Mouse (Mus musculus): Measurements from ENCODE around the gene Tuft1. TPM values are rescaled to one million over a fixed set of nuclear protein-coding genes. Genes with fewer than 3 reads are reported as not detected.

Tuft1 gene
- polyA plus RNA-seq (2017; shearing (Covaris generic)) = 5.8 TPM

DNA sequence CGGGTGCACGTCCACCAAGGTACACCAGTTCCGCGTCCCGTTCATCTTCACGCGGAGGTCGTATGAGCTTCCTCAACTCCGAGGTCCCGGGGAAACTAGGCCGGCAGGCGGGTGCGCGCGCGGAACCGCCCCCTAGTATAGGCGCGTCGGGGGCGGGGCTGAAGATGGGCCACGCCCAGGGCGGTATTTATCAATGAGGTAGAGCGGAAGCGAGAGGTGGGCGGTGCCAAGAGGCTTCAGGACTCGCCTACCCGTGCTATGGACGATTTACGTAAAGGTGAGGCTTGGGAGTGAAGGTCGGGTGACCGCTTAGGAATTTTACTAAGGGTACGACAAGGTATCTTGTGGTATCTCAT, at the start of gene Tuft1:
Gene Tuft1, minus strand, starts transcription at position 133 of the 356 bp plus-strand sequence.

DNA sequence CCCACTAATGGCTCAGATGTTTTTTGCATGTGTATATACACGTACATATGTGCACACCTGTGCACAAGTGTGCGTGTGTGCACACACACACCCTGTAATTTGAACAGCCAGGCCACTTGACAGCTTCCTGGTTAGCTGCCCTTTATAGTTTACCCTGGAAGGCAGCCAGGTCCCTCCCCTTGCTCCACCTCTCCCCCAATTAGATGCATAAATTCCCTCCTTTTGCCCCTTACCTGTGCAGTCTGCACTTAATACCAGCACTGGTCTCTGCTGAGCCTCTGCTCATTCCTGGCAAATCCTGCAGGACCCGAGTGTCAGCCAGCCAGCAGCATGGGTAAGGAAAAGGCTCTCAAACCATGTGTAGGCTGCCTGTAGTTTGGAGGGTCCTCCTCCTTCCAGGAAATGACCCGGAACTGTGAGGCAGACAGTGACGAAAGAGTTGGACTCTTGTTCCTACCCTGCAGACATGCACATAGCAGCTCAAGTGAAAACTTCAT, 34.7 kb upstream of the Tuft1 start, which contains the start of gene Selenbp2:
Gene Selenbp2, plus strand, starts transcription at position 228 of the 497 bp plus-strand sequence.

DNA sequence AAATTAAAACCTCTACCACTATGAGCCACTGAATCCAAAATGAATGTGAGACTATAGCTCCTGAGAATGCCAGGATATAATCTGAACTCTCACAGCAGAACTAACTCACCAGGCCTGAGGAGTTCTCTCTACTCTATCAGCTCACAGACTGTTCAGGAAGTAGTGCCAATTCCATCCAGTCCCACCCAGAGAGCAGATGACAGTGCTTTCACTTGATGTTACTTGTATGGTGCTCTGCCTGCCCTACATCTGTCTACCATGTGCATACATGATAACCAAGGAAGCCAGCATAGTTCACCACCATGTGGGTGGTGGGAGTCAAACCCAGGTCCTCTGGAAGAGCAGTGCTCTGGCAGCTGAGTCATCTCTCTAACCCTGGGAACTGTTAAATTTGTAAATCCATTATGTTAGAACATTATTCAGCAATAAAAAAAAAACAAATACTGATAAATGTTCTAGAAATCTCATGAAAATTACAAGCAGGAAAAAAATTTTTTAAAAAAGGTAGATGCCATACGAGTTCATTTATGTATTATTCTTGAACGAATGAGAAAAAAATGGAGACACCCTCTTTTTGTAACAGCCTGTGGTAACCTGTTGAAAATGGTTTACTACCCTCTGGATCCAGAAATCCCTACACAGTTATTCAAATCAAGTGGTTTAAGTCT, 16.0 kb downstream of the Tuft1 start, which contains the start of gene Gm10972:
Gene Gm10972, plus strand, starts transcription at position 618 of the 668 bp plus-strand sequence.

DNA sequence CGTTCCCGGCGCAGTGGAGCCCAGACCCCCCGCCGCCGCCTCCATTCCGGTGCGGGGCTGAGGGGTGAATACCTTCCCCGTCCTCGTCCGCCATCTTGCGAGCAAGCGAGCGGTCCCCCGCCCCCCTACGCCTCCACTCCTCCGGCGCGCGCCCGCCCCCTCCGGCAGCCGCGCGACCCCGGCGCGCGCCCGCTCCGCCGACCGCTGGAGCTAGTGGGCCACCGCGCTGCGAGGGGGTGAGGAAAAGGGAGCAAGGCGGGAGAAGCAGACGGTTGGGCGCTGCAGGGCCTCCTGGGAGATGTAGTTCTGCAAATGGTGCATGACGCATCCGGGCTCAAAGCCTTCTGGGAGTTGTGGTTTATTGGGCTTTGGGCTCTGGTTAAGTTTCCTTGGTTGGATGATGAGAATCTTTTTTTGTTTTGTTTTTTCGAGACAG, 76.2 kb downstream of the Tuft1 start, which contains the start of gene Snx27:
Gene Snx27, minus strand, starts transcription at position 261 of the 436 bp plus-strand sequence.

Other genes with a start within 250 kb of the Tuft1 start
- gene Tdrkh, start 245.6 kb downstream of the Tuft1 start, polyA plus RNA-seq (2017; shearing (Covaris generic)) = 5.1 TPM
- 113 TPM for gene Mrpl9, start 215.6 kb downstream of the Tuft1 start, polyA plus RNA-seq (2017; shearing (Covaris generic))
- gene Oaz3, start 215.0 kb downstream of the Tuft1 start, polyA plus RNA-seq (2017; shearing (Covaris generic)) = 2.5 TPM
- gene Celf3, start 180.6 kb downstream of the Tuft1 start, polyA plus RNA-seq (2017; shearing (Covaris generic)) = 0.31 TPM
- gene Riiad1, start 178.5 kb downstream of the Tuft1 start, polyA plus RNA-seq (2017; shearing (Covaris generic)) = not detected
- gene Snx27, start 76.2 kb downstream of the Tuft1 start, polyA plus RNA-seq (2017; shearing (Covaris generic)) = 21.4 TPM
- gene Gm10972, start 15.8 kb downstream of the Tuft1 start, polyA plus RNA-seq (2017; shearing (Covaris generic)) = not detected
- gene Selenbp2, start 34.7 kb upstream of the Tuft1 start, polyA plus RNA-seq (2017; shearing (Covaris generic)) = not detected
- gene Cgn, start 127.6 kb upstream of the Tuft1 start, polyA plus RNA-seq (2017; shearing (Covaris generic)) = 0.09 TPM
- gene Pogz, start 178.7 kb upstream of the Tuft1 start, polyA plus RNA-seq (2017; shearing (Covaris generic)) = 25.1 TPM
- 270 TPM for gene Psmb4, start 228.1 kb upstream of the Tuft1 start, polyA plus RNA-seq (2017; shearing (Covaris generic))